Mouse (Mus musculus) layer of hippocampus, postnatal 36 days (tissue): ENCODE measurements around the gene Knl1. TPM values are rescaled to one million over a fixed set of nuclear protein-coding genes. Genes with fewer than 3 reads are reported as not detected.

Experiments
- total RNA-seq, 2 experiments: library from RNA; stranded (reverse); gene quantifications; 2 replicates each; pipeline ENCODE4 v1.2.3; 2021

Gene Knl1
- total RNA-seq, 2 experiments from 2014 or later: 0.37 to 0.48 TPM

Other genes with a start within 250 kb of the Knl1 start
- 1 to 10 TPM; 1.5 to 2.2 TPM for gene Knstrn, start 233.1 kb upstream of the Knl1 start, total RNA-seq
- 100 to 1,000 TPM in 1 of 2 experiments, 10 to 100 TPM in 1; 99.8 to 106 TPM for gene Ivd, start 185.2 kb upstream of the Knl1 start, total RNA-seq
- gene Bahd1, start 146.7 kb upstream of the Knl1 start, total RNA-seq: 10 to 100 TPM; 51.3 to 55.6 TPM
- 1 to 10 TPM; 2.7 to 2.9 TPM for gene Chst14, start 120.6 kb upstream of the Knl1 start, total RNA-seq
- 10 to 100 TPM; 51.3 to 55.5 TPM for gene Ccdc32, start 17.7 kb upstream of the Knl1 start, total RNA-seq
- 1 to 10 TPM; 7.3 to 7.5 TPM for gene Rpusd2, start 12.3 kb upstream of the Knl1 start, total RNA-seq
- 1 to 10 TPM in 1 of 2 experiments, under 1 TPM in 1; 0.99 to 1.5 TPM for gene Rad51, start 65.7 kb downstream of the Knl1 start, total RNA-seq
- gene Rmdn3, start 109.9 kb downstream of the Knl1 start, total RNA-seq: 10 to 100 TPM; 59.4 to 61.8 TPM
- not detected for gene Gchfr, start 120.7 kb downstream of the Knl1 start, total RNA-seq
- not detected for gene Gm14137, start 127.4 kb downstream of the Knl1 start, total RNA-seq
- gene Zfyve19, start 161.5 kb downstream of the Knl1 start, total RNA-seq: 10 to 100 TPM; 38.7 to 43.9 TPM
- gene Dnajc17, start 161.7 kb downstream of the Knl1 start, total RNA-seq: 10 to 100 TPM; 17.4 to 17.6 TPM
- gene Ppp1r14d, start 182.8 kb downstream of the Knl1 start, total RNA-seq: not detected
- 1 to 10 TPM; 1.7 to 2.4 TPM for gene Spint1, start 190.2 kb downstream of the Knl1 start, total RNA-seq
- 1 to 10 TPM; 6.4 to 6.9 TPM for gene Rhov, start 224.2 kb downstream of the Knl1 start, total RNA-seq
- gene Vps18, start 241.6 kb downstream of the Knl1 start, total RNA-seq: 10 to 100 TPM; 40.6 to 41.5 TPM